Mouse (Mus musculus) brown adipose tissue, adult 24 weeks (tissue): ENCODE measurements around the gene Gm10382. TPM values are rescaled to one million over a fixed set of nuclear protein-coding genes. Genes with fewer than 3 reads are reported as not detected.
"Not testable (repeated sequence)": the region's sequence is repeated elsewhere in the genome, so short reads cannot be mapped to it uniquely, and the experiment has no call there.

Experiments
- H3K27ac ChIP-seq: fragments of 200-500 bp; replicated peaks from 2 replicates; pipeline ENCODE4 v1.5.1; 2012; ENCODE audit warnings: low read depth, mild to moderate bottlenecking, low read length
- H3K4me1 ChIP-seq: fragments of 200-500 bp; 2 replicates; pipeline ENCODE4 v1.6.1; 2012; ENCODE audit warnings: low read length, mixed read lengths; ENCODE audit not compliant: control insufficient read depth, insufficient read depth, insufficient read length
- H3K4me3 ChIP-seq: fragments of 200-500 bp; 2 replicates; pipeline ENCODE4 v1.5.1; 2012; ENCODE audit warnings: low read depth, mild to moderate bottlenecking, low read length, moderate library complexity; ENCODE audit not compliant: insufficient read depth
- polyA plus RNA-seq: library from polyadenylated mRNA; stranded (reverse); fragments of >200 nt; gene quantifications from 2 replicates; pipeline ENCODE4 v1.2.4, GENCODE M21; 2012; ENCODE audit not compliant: missing spikeins, insufficient read depth, insufficient read length

Gm10382 gene
- polyA plus RNA-seq, 1 experiment: not detected

- Histone ChIP-seq H3K27ac (no peak overlapping the region), H3K4me1 (no peaks in the 10 kb centered on the region), H3K4me3 (no peak overlapping the region)
Observed at GRCm38 (mm10) chr5:125383637-125384420, 5.3 kb upstream of the Gm10382 start.

GRCm38 (mm10) chr5:125384512-125385214, 4.5 kb upstream of the Gm10382 start:
- Histone ChIP-seq H3K4me1 (no peaks in the 10 kb centered on the region), H3K27ac (no peak overlapping the region), H3K4me3 (peak overlapping the region; percentile 49)

- H3K4me3 ChIP-seq: peak overlapping the region; percentile 49
- no peaks in the 10 kb centered on the region for H3K4me1 ChIP-seq
- no peak overlapping the region for H3K27ac ChIP-seq
Observed at GRCm38 (mm10) chr5:125385215-125385940, 3.7 kb upstream of the Gm10382 start.

GRCm38 (mm10) chr5:125387295-125387694, 1.8 kb upstream of the Gm10382 start:
- H3K27ac ChIP-seq, H3K4me1 ChIP-seq: not testable (repeated sequence)
- peak overlapping the region; percentile 26 for H3K4me3 ChIP-seq

- H3K4me3 ChIP-seq: peak overlapping the region; percentile 85
- H3K27ac ChIP-seq: peak overlapping the region; percentile 100
- H3K4me1 ChIP-seq: peaks cover 7% of the 10 kb centered on the region; the same call in 1 of the 2 replicates
Observed at GRCm38 (mm10) chr5:125388358-125389092, 597 bp upstream of the Gm10382 start.

- Histone ChIP-seq H3K27ac (peak within 1 kb of the TSS; percentile 100), H3K4me1 (peaks cover 13% of the 10 kb centered on the region), H3K4me3 (peak within 1 kb of the TSS; percentile 85)
Observed at GRCm38 (mm10) chr5:125389579-125390441, 688 bp downstream of the Gm10382 start, which contains the start of gene Ubc. Gene Ubc, minus strand, starts transcription at chr5:125390202.

GRCm38 (mm10) chr5:125390906-125391477, 1.9 kb downstream of the Gm10382 start:
- H3K4me1 ChIP-seq: peaks cover 16% of the 10 kb centered on the region
- peak overlapping the region; percentile 100 for H3K27ac ChIP-seq
- H3K4me3 ChIP-seq: no peak overlapping the region

GRCm38 (mm10) chr5:125391609-125392008, 2.5 kb downstream of the Gm10382 start:
- H3K4me1 ChIP-seq: peaks cover 16% of the 10 kb centered on the region
- peak overlapping the region; percentile 36 for H3K4me3 ChIP-seq
- peak overlapping the region; percentile 100 for H3K27ac ChIP-seq

- H3K4me3 ChIP-seq: peak overlapping the region; percentile 10; the same call in 1 of the 2 replicates
- peak overlapping the region; percentile 100 for H3K27ac ChIP-seq
- peaks cover 16% of the 10 kb centered on the region for H3K4me1 ChIP-seq
Observed at GRCm38 (mm10) chr5:125392176-125392575, 3.1 kb downstream of the Gm10382 start.

GRCm38 (mm10) chr5:125392618-125392976, 3.5 kb downstream of the Gm10382 start:
- H3K4me1 ChIP-seq: peaks cover 16% of the 10 kb centered on the region
- peak overlapping the region; percentile 45 for H3K4me3 ChIP-seq
- peak overlapping the region; percentile 100 for H3K27ac ChIP-seq

- peak overlapping the region; percentile 48 for H3K4me3 ChIP-seq
- H3K4me1 ChIP-seq: peaks cover 16% of the 10 kb centered on the region
- peak overlapping the region; percentile 100 for H3K27ac ChIP-seq
Observed at GRCm38 (mm10) chr5:125392977-125393621, 4.0 kb downstream of the Gm10382 start.

- H3K4me3 ChIP-seq: peak overlapping the region; percentile 48
- H3K27ac ChIP-seq: peak overlapping the region; percentile 99
- peaks cover 16% of the 10 kb centered on the region for H3K4me1 ChIP-seq
Observed at GRCm38 (mm10) chr5:125393622-125394603, 4.8 kb downstream of the Gm10382 start.
